Mouse (Mus musculus) WW6 (cell line): ENCODE measurements around the gene Pcsk4.

Experiments used
- DNase-seq: peaks from one replicate; pipeline ENCODE4 v3.0.0-alpha.2; 2013; ENCODE audit warnings: low read depth, low spot score

Pcsk4 gene

GRCm38 (mm10) chr10:80299301-80299700, 30.0 kb downstream of the Pcsk4 start:
- DNase-seq = no peak

DNA sequence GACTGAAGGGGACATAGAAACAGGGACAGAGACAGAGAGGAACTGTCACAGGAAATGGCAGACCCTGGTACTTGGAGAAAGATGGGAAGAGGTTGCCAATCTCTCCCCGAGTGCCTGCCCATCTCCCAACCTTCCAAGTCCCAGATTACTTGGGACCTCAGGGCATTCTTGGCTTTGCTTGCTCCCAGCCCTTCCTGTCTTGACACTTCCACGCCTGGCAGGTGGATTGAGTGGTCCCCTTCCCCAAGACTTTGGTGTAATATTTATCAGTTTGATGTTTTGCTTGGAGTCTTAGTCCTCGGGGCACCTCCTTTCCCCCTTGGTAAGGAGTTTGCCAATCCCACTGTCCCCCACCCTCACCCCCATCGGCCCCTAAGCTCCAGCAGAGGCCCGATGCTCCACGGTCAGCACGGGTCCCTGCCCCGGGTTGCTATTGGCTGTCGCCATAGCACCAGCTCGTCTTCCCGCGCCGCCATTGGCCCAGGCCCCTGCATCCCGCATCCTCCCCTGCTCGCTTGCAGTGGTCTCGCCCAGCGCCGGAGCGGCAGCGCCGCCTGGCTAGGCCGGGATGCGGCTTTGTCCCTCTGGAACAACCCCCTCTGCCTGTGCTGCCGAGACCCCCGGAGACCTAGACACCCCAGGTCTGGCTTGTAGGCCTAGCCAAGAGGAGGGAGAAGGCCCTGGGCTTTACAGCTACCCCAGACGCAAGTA, 30.6 kb downstream of the Pcsk4 start:
- no peak for DNase-seq

GRCm38 (mm10) chr10:80297526-80298133, 31.7 kb downstream of the Pcsk4 start:
- no peak for DNase-seq

DNA sequence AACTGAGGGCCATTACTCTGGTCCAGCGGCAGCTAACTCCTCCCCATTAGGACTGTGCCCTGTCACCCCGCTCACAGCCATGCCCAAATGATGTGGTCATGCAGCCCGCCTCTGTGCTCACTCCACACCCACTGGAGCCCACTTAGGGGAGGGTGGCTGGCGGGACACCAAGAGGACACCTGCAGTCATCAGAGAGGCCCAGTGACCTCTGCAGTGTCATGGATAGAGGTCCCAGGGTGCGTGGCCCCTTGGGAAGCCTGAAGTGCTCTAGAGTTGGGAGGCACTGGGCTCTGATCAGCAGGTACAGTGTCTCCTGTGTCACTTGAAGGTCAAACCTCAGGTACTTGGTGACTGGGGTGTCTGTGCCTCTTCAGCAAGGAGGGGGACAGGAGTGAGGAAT, 32.5 kb downstream of the Pcsk4 start:
- DNase-seq = no peak

DNA sequence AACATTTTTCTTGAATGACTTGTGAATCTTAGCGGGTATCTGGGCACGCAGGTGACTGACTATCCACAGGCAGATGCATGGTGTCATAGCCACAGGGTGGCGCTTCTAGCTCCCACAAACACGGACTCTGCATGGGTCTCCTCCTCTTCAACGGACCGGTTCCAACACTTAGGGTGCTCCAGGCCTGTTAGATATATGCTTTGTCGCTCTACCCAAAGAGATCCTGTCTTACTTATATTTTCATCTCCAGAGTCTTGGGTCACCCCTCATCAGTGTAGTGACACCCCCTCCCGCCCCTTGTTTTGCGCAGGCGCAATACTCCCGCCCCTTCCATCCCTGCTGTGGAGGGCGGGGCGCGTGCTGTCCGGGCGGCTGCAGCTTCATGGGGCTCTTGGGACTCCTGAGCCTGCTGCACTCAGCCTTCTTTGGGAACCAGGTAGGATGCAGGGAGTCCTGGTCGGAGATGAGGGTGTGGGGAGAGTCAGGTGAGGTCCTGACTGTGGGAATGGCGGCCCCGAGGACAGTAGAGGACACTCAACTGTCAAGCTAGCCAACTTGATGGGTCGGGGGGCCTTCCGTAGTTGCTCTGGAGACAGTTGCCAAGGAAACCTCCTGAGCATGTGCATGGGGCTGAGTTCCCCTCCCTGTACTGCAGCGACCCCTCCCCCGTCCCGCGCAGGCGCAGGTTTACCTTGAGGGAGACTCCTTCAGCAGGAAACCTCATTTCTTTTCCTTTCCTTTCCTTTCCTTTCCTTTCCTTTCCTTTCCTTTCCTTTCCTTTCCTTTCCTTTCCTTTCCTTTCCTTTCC, 33.5 kb downstream of the Pcsk4 start, which contains the start of gene Apc2:
TSS of gene Apc2 (plus strand) at position 360 of the 808 bp plus-strand sequence.
- DNase-seq = no peak

DNA sequence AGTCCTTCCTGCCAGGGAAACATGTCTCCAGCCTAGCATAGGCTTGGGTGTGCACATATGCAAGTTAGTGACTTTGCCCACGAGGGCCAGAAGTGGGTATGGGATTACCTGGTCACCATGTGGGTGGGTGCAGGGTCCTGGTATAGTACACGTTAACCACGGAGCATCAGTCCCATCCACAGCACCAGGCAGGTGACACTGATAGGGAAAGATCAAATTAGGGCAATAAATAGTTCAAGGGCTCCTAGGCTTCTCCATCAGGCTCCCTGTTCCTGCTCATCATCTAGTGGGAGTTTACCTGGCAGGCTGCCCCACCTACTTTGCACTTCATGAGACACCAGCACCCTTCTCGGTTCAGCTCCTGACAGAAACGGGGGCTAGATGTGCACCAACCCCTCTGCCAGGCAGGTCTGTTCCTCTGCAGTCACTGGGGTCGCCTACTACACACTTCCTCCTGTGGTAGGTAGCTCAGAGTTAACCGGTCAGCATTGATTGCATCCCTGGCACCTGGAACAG, 34.5 kb downstream of the Pcsk4 start:
- no peak for DNase-seq

- no peak for DNase-seq
These were observed 35.0 kb downstream of the Pcsk4 start for GRCm38 (mm10) chr10:80294311-80294710.

DNA sequence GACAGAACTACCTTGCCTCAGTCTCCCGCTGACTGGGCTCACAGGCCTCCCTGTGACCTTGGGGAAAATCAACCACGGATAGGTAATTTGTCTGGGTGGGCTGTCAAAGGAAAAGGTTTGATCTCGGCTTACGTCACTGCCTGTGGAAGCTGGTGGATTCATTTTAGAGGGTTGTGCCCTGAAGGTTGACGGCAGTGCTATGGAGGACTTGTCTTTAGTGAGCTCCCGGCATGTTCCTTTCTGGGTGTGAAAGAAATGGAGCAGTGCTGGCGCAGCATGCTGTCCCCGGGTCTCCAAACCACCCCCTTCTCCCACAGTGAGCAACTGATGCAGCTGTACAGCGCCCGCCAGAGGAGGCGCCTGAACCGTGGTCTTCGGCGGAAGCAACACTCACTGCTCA, 36.0 kb downstream of the Pcsk4 start:
- DNase-seq = no peak

- peak; percentile 92 for DNase-seq
These were observed 36.8 kb downstream of the Pcsk4 start, which contains the start of gene Rps15 for GRCm38 (mm10) chr10:80292251-80293146. TSS of gene Rps15 (plus strand) at chr10:80292453.

DNA sequence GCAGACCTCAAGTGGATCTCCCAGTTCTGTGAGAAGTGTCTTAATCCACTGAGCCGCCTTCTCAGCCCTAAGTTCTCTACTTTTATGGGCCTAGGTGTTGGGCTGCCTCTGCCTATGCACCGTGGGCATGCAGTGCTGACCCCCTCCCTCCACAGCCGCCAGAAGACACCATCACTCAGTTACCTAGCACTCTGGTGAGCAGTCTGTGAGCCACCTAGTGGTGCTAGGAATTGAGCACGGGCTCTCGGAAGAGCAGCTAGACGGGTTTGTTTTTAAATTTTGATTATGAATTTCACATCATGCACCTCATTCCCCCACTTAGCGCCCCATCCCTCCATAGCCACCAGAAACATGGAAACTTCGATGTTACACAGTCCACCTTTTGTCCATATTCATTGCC, 40.6 kb downstream of the Pcsk4 start:
- DNase-seq = no peak

- DNase-seq = no peak
These were observed 41.2 kb downstream of the Pcsk4 start for GRCm38 (mm10) chr10:80288097-80288496.

GRCm38 (mm10) chr10:80285222-80286070, 43.9 kb downstream of the Pcsk4 start:
- no peak for DNase-seq

- DNase-seq = no peak
These were observed 46.5 kb downstream of the Pcsk4 start for GRCm38 (mm10) chr10:80282481-80283441.

DNA sequence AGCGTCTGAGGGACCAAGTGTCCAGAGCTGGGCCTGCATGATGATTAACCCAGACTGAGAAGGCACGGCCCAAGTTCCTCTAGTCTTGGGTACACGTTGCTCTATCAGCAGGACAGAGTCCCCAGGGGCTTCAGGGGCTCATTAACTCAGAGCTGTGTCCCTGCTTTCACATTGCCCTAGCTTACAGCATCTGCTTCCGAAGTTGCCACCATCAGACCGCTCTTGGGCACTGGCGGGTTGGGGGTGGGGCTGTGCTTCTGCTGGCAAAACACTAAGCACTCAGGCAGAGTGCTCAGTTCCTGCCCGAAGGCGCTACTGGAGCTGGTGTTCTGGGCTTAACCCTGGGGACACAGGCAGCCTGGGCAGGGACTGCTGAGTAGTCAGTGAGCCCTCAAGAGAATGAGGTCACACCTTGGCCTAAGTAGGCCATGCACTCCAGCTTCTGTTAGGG, 47.4 kb downstream of the Pcsk4 start:
- DNase-seq = no peak

DNA sequence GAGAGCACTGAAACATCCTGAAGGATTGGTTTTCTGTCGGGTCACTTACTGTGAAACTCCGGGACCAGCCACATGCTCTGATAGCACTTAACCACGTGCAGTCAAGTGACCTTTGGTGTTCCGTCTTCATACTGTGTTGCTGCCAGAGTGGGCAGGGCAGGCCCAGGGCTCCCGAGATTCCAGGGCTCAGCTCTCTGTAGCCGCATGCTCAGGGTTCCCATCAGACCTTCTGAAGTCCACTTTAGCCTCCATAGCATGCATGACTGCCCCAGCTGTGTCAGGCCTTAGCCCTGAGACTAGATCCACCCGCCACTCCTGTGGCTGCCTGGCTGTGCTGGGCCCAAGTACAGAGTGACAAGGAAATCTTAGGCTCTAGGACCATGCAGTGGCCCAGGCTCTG, 48.0 kb downstream of the Pcsk4 start:
- DNase-seq = no peak

- no peak for DNase-seq
These were observed 50.0 kb downstream of the Pcsk4 start for GRCm38 (mm10) chr10:80279273-80279672.

GRCm38 (mm10) chr10:80278390-80278789, 50.9 kb downstream of the Pcsk4 start:
- no peak for DNase-seq

GRCm38 (mm10) chr10:80276238-80276637, 53.1 kb downstream of the Pcsk4 start:
- DNase-seq = no peak

- DNase-seq = no peak
These were observed 55.5 kb downstream of the Pcsk4 start for GRCm38 (mm10) chr10:80273847-80274246.
